12 mouse cellular contexts compared by ENCODE assay signal in the genomic region with DNA sequence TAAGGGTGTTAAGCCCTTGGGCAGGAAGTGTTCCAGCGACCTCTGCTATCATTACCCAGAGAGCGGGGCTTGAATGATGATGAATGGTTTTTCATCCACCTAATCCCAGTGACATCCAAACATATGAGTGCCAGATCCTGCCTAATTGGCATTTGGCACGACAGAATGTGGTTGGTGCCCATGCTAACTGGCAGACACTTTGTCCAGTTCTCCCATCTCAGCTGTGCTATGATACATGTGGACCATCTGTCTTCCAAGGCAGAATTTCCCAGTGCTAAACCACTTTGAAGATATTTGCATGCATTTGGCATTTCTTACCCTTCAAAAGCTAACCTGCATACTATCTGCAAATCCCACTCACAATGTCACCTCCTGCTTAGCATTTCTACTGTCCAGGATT.
DNase-seq lines count a peak whose midpoint lies in the region; ATAC-seq and TF ChIP-seq lines count a peak whose summit lies in the region.
"Had no signal": no experiment of that assay in that cellular context is flagged by ENCODE, and none has a peak within 500 bp of the region (broad histone marks: within the 10 kb centered on the region; RNA-seq: fewer than 3 reads in every experiment).

No protein-coding gene starts in this region.

- peaks cover 7% of the 10 kb centered on the region; the same call in 1 of the 2 replicates for H3K4me1 ChIP-seq in lung, embryonic 14.5 days (ENCODE audit: insufficient read depth)
- H3K4me1 ChIP-seq: liver, embryonic 12.5 days had no signal

- no peak for TF ChIP-seq CTCF in lung, embryonic 14.5 days (IDR thresholded peaks at IDR 0.05; ENCODE audit: low read depth)

- H3K9me3 ChIP-seq in lung, embryonic 14.5 days (ENCODE audit: low read depth, low read length) = no peaks in the 10 kb centered on the region
- H3K9me3 ChIP-seq: liver, embryonic 12.5 days had no signal

- no peak overlapping the region for H3K4me3 ChIP-seq in lung, embryonic 14.5 days (ENCODE audit: low read depth, low read length)
- H3K4me3 ChIP-seq: erythroblast, embryonic 14.5 days; liver, embryonic 12.5 days had no signal

- H3K27ac ChIP-seq in lung, embryonic 14.5 days (ENCODE audit: low read depth) = no peak overlapping the region; the same call in 1 of the 2 replicates
- H3K27ac ChIP-seq: liver, embryonic 12.5 days had no signal

- H3K9ac ChIP-seq in lung, embryonic 14.5 days = no peak overlapping the region
- H3K9ac ChIP-seq: liver, embryonic 12.5 days had no signal

- no peak for DNase-seq in lung, embryonic 14.5 days
- no peak for DNase-seq in lung, adult 18-20 months
- DNase-seq in cerebellum, adult 18-20 months = peak; percentile 20 to 30
- peak; percentile 57 for DNase-seq in layer of hippocampus, adult 11-12 months (ENCODE audit: low spot score)
- DNase-seq in left cerebral cortex, postnatal 4 days = peak; percentile 71
- DNase-seq in adrenal gland, postnatal 25 days = no peak
- no peak for DNase-seq in urinary bladder, postnatal 25 days (ENCODE audit: low spot score)
- no peak for DNase-seq in thymus, postnatal 4 days
- DNase-seq: kidney, adult 8-10 months; thymus, adult 2 months had no signal

- no peaks in the 10 kb centered on the region for H3K27me3 ChIP-seq in lung, embryonic 14.5 days (ENCODE audit: insufficient read depth, low read length)
- H3K27me3 ChIP-seq: liver, embryonic 12.5 days had no signal

- peak; percentile 15; the same call in 1 of the 2 replicates for ATAC-seq in lung, embryonic 14.5 days (ENCODE audit: insufficient read depth)
- ATAC-seq: liver, embryonic 12.5 days had no signal

- no peaks in the 10 kb centered on the region for H3K36me3 ChIP-seq in lung, embryonic 14.5 days (ENCODE audit: insufficient read depth)
- H3K36me3 ChIP-seq: liver, embryonic 12.5 days had no signal

- H3K4me2 ChIP-seq in lung, embryonic 14.5 days = no peak overlapping the region
- H3K4me2 ChIP-seq: liver, embryonic 12.5 days had no signal

- intact Hi-C loops in left cerebral cortex, postnatal 4 days (cut with DNase I) = no loop called here

- WGBS in lung, embryonic 14.5 days = 35% methylated on average over 3 of the region's 3 CpGs

Comparison
In these comparisons a context has a peak if more than half of its experiments do, and no peak if none do; other contexts are left out.
1. DNase-seq: peak in cerebellum, adult 18-20 months (2 of 2), layer of hippocampus, adult 11-12 months (single experiment) and left cerebral cortex, postnatal 4 days (single experiment); none in lung, embryonic 14.5 days (single experiment), lung, adult 18-20 months (0 of 2), adrenal gland, postnatal 25 days (single experiment), urinary bladder, postnatal 25 days (single experiment) and thymus, postnatal 4 days (single experiment).